Mouse (Mus musculus) monocyte, adult 59 days (primary cell): ENCODE data around the gene Trim34a. TPM values are rescaled to one million over a fixed set of nuclear protein-coding genes. Genes with fewer than 3 reads are reported as not detected.

Source experiments
- total RNA-seq, 2 experiments: library from RNA; stranded (reverse); gene quantifications; one replicate each; pipeline ENCODE4 v1.2.4; 2023

The Trim34a gene
- 10 to 100 TPM; 20.9 to 21.9 TPM for total RNA-seq

GRCm38 (mm10) chr7:104244287-104245181 lies at the start of gene Trim34a:
Gene Trim34a, plus strand, starts transcription at chr7:104244457.

GRCm38 (mm10) chr7:104195885-104196284 lies 48.4 kb upstream of the Trim34a start, which contains the start of gene Olfr649:
Gene Olfr649, minus strand, starts transcription at chr7:104195985.

GRCm38 (mm10) chr7:104218701-104219569 lies 25.3 kb upstream of the Trim34a start, which contains the start of gene Trim6:
Gene Trim6, plus strand, starts transcription at chr7:104218793.

GRCm38 (mm10) chr7:104287576-104288443 lies 43.6 kb downstream of the Trim34a start, which contains the start of gene Trim5:
Gene Trim5, minus strand, starts transcription at chr7:104288094.

Other genes with a start within 250 kb of the Trim34a start
- gene Olfr638, start 245.7 kb upstream of the Trim34a start, total RNA-seq, result not detected
- under 1 TPM; 0.09 to 0.10 TPM for gene Olfr639, start 227.2 kb upstream of the Trim34a start, total RNA-seq
- gene Olfr640, start 218.9 kb upstream of the Trim34a start, total RNA-seq, result not detected
- gene Olfr641, start 209.0 kb upstream of the Trim34a start, total RNA-seq, result not detected
- not detected for gene Olfr642, start 191.8 kb upstream of the Trim34a start, total RNA-seq
- gene 4930516K23Rik, start 183.0 kb upstream of the Trim34a start, total RNA-seq, result not detected
- gene Olfr644, start 172.6 kb upstream of the Trim34a start, total RNA-seq, result not detected
- gene Olfr645, start 159.0 kb upstream of the Trim34a start, total RNA-seq, result not detected
- gene Olfr646, start 139.6 kb upstream of the Trim34a start, total RNA-seq, result under 1 TPM in 1 of 2 experiments, not detected in 1; 0.15 TPM
- gene Ubqln5, start 114.6 kb upstream of the Trim34a start, total RNA-seq, result not detected
- gene Olfr643, start 107.1 kb upstream of the Trim34a start, total RNA-seq, result not detected
- gene Ubqln3, start 101.2 kb upstream of the Trim34a start, total RNA-seq, result not detected
- gene Ubqlnl, start 93.9 kb upstream of the Trim34a start, total RNA-seq, result not detected
- not detected for gene Olfm5, start 79.6 kb upstream of the Trim34a start, total RNA-seq
- gene Olfr648, start 61.1 kb upstream of the Trim34a start, total RNA-seq, result not detected
- gene Olfr649, start 48.5 kb upstream of the Trim34a start, total RNA-seq, result not detected
- gene Trim6, start 25.7 kb upstream of the Trim34a start, total RNA-seq, result under 1 TPM; 0.24 to 0.39 TPM
- 10 to 100 TPM; 13.3 to 15.3 TPM for gene Trim5, start 43.6 kb downstream of the Trim34a start, total RNA-seq
- gene Trim12a, start 71.0 kb downstream of the Trim34a start, total RNA-seq, result 10 to 100 TPM; 43.9 to 46.9 TPM
- gene Trim34b, start 85.0 kb downstream of the Trim34a start, total RNA-seq, result 1 to 10 TPM; 1.9 to 2.5 TPM
- gene Trim12c, start 108.9 kb downstream of the Trim34a start, total RNA-seq, result 10 to 100 TPM; 27.5 to 28.4 TPM
- 10 to 100 TPM in 1 of 2 experiments, 1 to 10 TPM in 1; 9.3 to 11.8 TPM for gene Trim30b, start 125.4 kb downstream of the Trim34a start, total RNA-seq
- 1 to 10 TPM; 4.3 to 7.5 TPM for gene Trim30c, start 156.4 kb downstream of the Trim34a start, total RNA-seq
- 10 to 100 TPM; 71.1 to 87.8 TPM for gene Trim30a, start 220.7 kb downstream of the Trim34a start, total RNA-seq